Mouse (Mus musculus): ENCODE data around the gene Tmem25.

DNA sequence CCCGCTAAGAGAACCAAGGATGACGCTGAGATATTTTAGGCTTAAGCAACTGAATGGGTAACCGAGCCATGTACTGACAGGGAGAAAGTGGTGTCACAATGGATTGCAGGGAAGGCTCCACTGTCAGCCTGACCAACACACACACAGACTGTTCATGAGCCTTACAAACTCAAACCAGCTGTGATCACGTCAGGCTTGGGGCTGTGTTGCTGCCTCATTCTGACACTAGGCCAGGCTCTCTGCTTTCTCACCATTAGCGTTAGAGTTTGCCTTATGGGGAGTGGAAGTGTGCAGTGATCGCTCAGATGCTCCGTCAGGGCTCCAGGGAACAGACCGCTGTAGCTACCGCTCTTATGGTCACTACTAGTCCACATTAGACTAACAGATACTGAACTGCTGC is 6.3 kb downstream of the Tmem25 start:
- TF ChIP-seq CTCF (conservative IDR thresholded peaks at IDR 0.05; ENCODE audit: insufficient read depth, insufficient read length, low read depth, low read length) (no peak), POLR2A (IDR thresholded peaks at IDR 0.05; ENCODE audit: low read depth, low read length) (no peak)
